Mouse (Mus musculus): Measurements from ENCODE around the gene Kcnj6. TPM values are rescaled to one million over a fixed set of nuclear protein-coding genes. Genes with fewer than 3 reads are reported as not detected.
"Not testable (repeated sequence)": the region's sequence is repeated elsewhere in the genome, so short reads cannot be mapped to it uniquely, and the experiment has no call there.

The Kcnj6 gene
- polyA plus RNA-seq, 1 experiment from 2014 or later = 0.17 TPM

GRCm38 (mm10) chr16:94816391-94816790 is 181.1 kb downstream of the Kcnj6 start:
- H3K27me3 ChIP-seq (replicated peaks; ENCODE audit: control insufficient read depth, insufficient read depth, low read length) = no peaks in the 10 kb centered on the region
- 22% methylated on average over 6 of the region's 6 CpGs for WGBS
- ATAC-seq = no peak

GRCm38 (mm10) chr16:94815891-94816290 is 181.6 kb downstream of the Kcnj6 start:
- Histone ChIP-seq H3K27me3 (replicated peaks; ENCODE audit: control insufficient read depth, insufficient read depth, low read length) (no peaks in the 10 kb centered on the region), H3K4me3 (ENCODE audit: low read length) (no peak overlapping the region), H3K27ac (ENCODE audit: low read length) (no peak overlapping the region), H3K9ac (ENCODE audit: low read depth, low read length) (no peak overlapping the region), H3K4me1 (ENCODE audit: control insufficient read depth, insufficient read depth, low read length) (no peaks in the 10 kb centered on the region), H3K9me3 (ENCODE audit: control insufficient read depth, low read length) (peaks cover 19% of the 10 kb centered on the region), H3K36me3 (ENCODE audit: control insufficient read depth, insufficient read depth, low read length) (no peaks in the 10 kb centered on the region), H3K4me2 (ENCODE audit: low read depth, low read length) (no peak overlapping the region)
- 83% methylated on average over 6 of the region's 6 CpGs for WGBS
- ATAC-seq = no peak

More at GRCm38 (mm10) chr16:94816391-94816790, 181.1 kb downstream of the Kcnj6 start:
- H3K36me3 ChIP-seq (ENCODE audit: control insufficient read depth, insufficient read depth, low read length) = no peaks in the 10 kb centered on the region
- H3K27ac ChIP-seq (ENCODE audit: low read length) = no peak overlapping the region
- H3K4me1 ChIP-seq (ENCODE audit: control insufficient read depth, insufficient read depth, low read length) = no peaks in the 10 kb centered on the region
- no peak overlapping the region for H3K4me3 ChIP-seq (ENCODE audit: low read length)
- H3K4me2 ChIP-seq (ENCODE audit: low read depth, low read length) = no peak overlapping the region
- H3K9ac ChIP-seq (ENCODE audit: low read depth, low read length) = no peak overlapping the region
- peaks cover 19% of the 10 kb centered on the region for H3K9me3 ChIP-seq (ENCODE audit: control insufficient read depth, low read length)

- not testable (repeated sequence) for ATAC-seq
Observed at GRCm38 (mm10) chr16:94809286-94809685, 188.2 kb downstream of the Kcnj6 start.

GRCm38 (mm10) chr16:94798241-94798640 is 199.3 kb downstream of the Kcnj6 start:
- WGBS = 81% methylated on average over 9 of the region's 12 CpGs
- ATAC-seq = no peak
- H3K36me3 ChIP-seq (ENCODE audit: control insufficient read depth, insufficient read depth, low read length) = no peaks in the 10 kb centered on the region
- H3K4me3 ChIP-seq (ENCODE audit: low read length) = no peak overlapping the region
- H3K9ac ChIP-seq (ENCODE audit: low read depth, low read length) = no peak overlapping the region
- H3K4me2 ChIP-seq (ENCODE audit: low read depth, low read length) = no peak overlapping the region
- no peaks in the 10 kb centered on the region for H3K4me1 ChIP-seq (ENCODE audit: control insufficient read depth, insufficient read depth, low read length)
- H3K9me3 ChIP-seq (ENCODE audit: control insufficient read depth, low read length) = no peaks in the 10 kb centered on the region
- H3K27me3 ChIP-seq (replicated peaks; ENCODE audit: control insufficient read depth, insufficient read depth, low read length) = no peaks in the 10 kb centered on the region
- no peak overlapping the region for H3K27ac ChIP-seq (ENCODE audit: low read length)

More at GRCm38 (mm10) chr16:94809286-94809685, 188.2 kb downstream of the Kcnj6 start:
- H3K4me2 ChIP-seq (ENCODE audit: low read depth, low read length); H3K36me3 ChIP-seq (ENCODE audit: control insufficient read depth, insufficient read depth, low read length); H3K4me3 ChIP-seq (ENCODE audit: low read length); H3K4me1 ChIP-seq (ENCODE audit: control insufficient read depth, insufficient read depth, low read length); H3K27me3 ChIP-seq (replicated peaks; ENCODE audit: control insufficient read depth, insufficient read depth, low read length); H3K27ac ChIP-seq (ENCODE audit: low read length); H3K9ac ChIP-seq (ENCODE audit: low read depth, low read length): not testable (repeated sequence)
- WGBS = 19% methylated on average over 1 of the region's 1 CpGs
- H3K9me3 ChIP-seq (ENCODE audit: control insufficient read depth, low read length) = peaks cover 17% of the 10 kb centered on the region

- Histone ChIP-seq H3K36me3 (ENCODE audit: control insufficient read depth, insufficient read depth, low read length) (no peaks in the 10 kb centered on the region), H3K9me3 (ENCODE audit: control insufficient read depth, low read length) (no peaks in the 10 kb centered on the region), H3K27ac (ENCODE audit: low read length) (no peak overlapping the region), H3K27me3 (replicated peaks; ENCODE audit: control insufficient read depth, insufficient read depth, low read length) (no peaks in the 10 kb centered on the region), H3K4me2 (ENCODE audit: low read depth, low read length) (no peak overlapping the region), H3K4me1 (ENCODE audit: control insufficient read depth, insufficient read depth, low read length) (no peaks in the 10 kb centered on the region), H3K9ac (ENCODE audit: low read depth, low read length) (no peak overlapping the region), H3K4me3 (ENCODE audit: low read length) (no peak overlapping the region)
- ATAC-seq = no peak
- 77% methylated on average over 6 of the region's 6 CpGs for WGBS
Observed at GRCm38 (mm10) chr16:94797366-94797765, 200.1 kb downstream of the Kcnj6 start.

GRCm38 (mm10) chr16:94793041-94793440 is 204.5 kb downstream of the Kcnj6 start:
- 64% methylated on average over 7 of the region's 7 CpGs for WGBS

GRCm38 (mm10) chr16:94789958-94790357 is 207.5 kb downstream of the Kcnj6 start:
- Histone ChIP-seq H3K27ac (ENCODE audit: low read length) (no peak overlapping the region), H3K9me3 (ENCODE audit: control insufficient read depth, low read length) (no peaks in the 10 kb centered on the region), H3K9ac (ENCODE audit: low read depth, low read length) (no peak overlapping the region), H3K4me3 (ENCODE audit: low read length) (no peak overlapping the region), H3K4me2 (ENCODE audit: low read depth, low read length) (no peak overlapping the region), H3K36me3 (ENCODE audit: control insufficient read depth, insufficient read depth, low read length) (no peaks in the 10 kb centered on the region), H3K4me1 (ENCODE audit: control insufficient read depth, insufficient read depth, low read length) (no peaks in the 10 kb centered on the region), H3K27me3 (replicated peaks; ENCODE audit: control insufficient read depth, insufficient read depth, low read length) (no peaks in the 10 kb centered on the region)
- ATAC-seq = no peak
- 26% methylated on average over 6 of the region's 6 CpGs for WGBS

More at GRCm38 (mm10) chr16:94793041-94793440, 204.5 kb downstream of the Kcnj6 start:
- H3K4me1 ChIP-seq (ENCODE audit: control insufficient read depth, insufficient read depth, low read length) = no peaks in the 10 kb centered on the region
- H3K27ac ChIP-seq (ENCODE audit: low read length) = no peak overlapping the region
- H3K36me3 ChIP-seq (ENCODE audit: control insufficient read depth, insufficient read depth, low read length) = no peaks in the 10 kb centered on the region
- H3K9me3 ChIP-seq (ENCODE audit: control insufficient read depth, low read length) = no peaks in the 10 kb centered on the region
- no peaks in the 10 kb centered on the region for H3K27me3 ChIP-seq (replicated peaks; ENCODE audit: control insufficient read depth, insufficient read depth, low read length)
- no peak overlapping the region for H3K4me3 ChIP-seq (ENCODE audit: low read length)
- H3K4me2 ChIP-seq (ENCODE audit: low read depth, low read length) = no peak overlapping the region
- no peak overlapping the region for H3K9ac ChIP-seq (ENCODE audit: low read depth, low read length)
- ATAC-seq = no peak

- ATAC-seq = no peak
- WGBS = 84% methylated on average over 7 of the region's 7 CpGs
- H3K4me2 ChIP-seq (ENCODE audit: low read depth, low read length) = no peak overlapping the region
Observed at GRCm38 (mm10) chr16:94788716-94789115, 208.8 kb downstream of the Kcnj6 start.

GRCm38 (mm10) chr16:94788165-94788564 is 209.3 kb downstream of the Kcnj6 start:
- 5% methylated on average over 16 of the region's 16 CpGs for WGBS
- ATAC-seq = no peak
- no peaks in the 10 kb centered on the region for H3K9me3 ChIP-seq (ENCODE audit: control insufficient read depth, low read length)

More at GRCm38 (mm10) chr16:94788716-94789115, 208.8 kb downstream of the Kcnj6 start:
- Histone ChIP-seq H3K27me3 (replicated peaks; ENCODE audit: control insufficient read depth, insufficient read depth, low read length) (no peaks in the 10 kb centered on the region), H3K9ac (ENCODE audit: low read depth, low read length) (no peak overlapping the region), H3K36me3 (ENCODE audit: control insufficient read depth, insufficient read depth, low read length) (no peaks in the 10 kb centered on the region), H3K27ac (ENCODE audit: low read length) (no peak overlapping the region), H3K4me1 (ENCODE audit: control insufficient read depth, insufficient read depth, low read length) (no peaks in the 10 kb centered on the region), H3K9me3 (ENCODE audit: control insufficient read depth, low read length) (no peaks in the 10 kb centered on the region), H3K4me3 (ENCODE audit: low read length) (no peak overlapping the region)

GRCm38 (mm10) chr16:94785873-94786272 is 211.6 kb downstream of the Kcnj6 start:
- H3K36me3 ChIP-seq (ENCODE audit: control insufficient read depth, insufficient read depth, low read length) = no peaks in the 10 kb centered on the region
- no peaks in the 10 kb centered on the region for H3K9me3 ChIP-seq (ENCODE audit: control insufficient read depth, low read length)
- H3K27ac ChIP-seq (ENCODE audit: low read length) = no peak overlapping the region
- H3K4me1 ChIP-seq (ENCODE audit: control insufficient read depth, insufficient read depth, low read length) = no peaks in the 10 kb centered on the region
- no peak overlapping the region for H3K4me2 ChIP-seq (ENCODE audit: low read depth, low read length)
- no peaks in the 10 kb centered on the region for H3K27me3 ChIP-seq (replicated peaks; ENCODE audit: control insufficient read depth, insufficient read depth, low read length)
- 75% methylated on average over 5 of the region's 5 CpGs for WGBS
- ATAC-seq = no peak
- H3K9ac ChIP-seq (ENCODE audit: low read depth, low read length) = no peak overlapping the region
- no peak overlapping the region for H3K4me3 ChIP-seq (ENCODE audit: low read length)

More at GRCm38 (mm10) chr16:94788165-94788564, 209.3 kb downstream of the Kcnj6 start:
- Histone ChIP-seq H3K9ac (ENCODE audit: low read depth, low read length) (no peak overlapping the region), H3K4me2 (ENCODE audit: low read depth, low read length) (no peak overlapping the region), H3K27me3 (replicated peaks; ENCODE audit: control insufficient read depth, insufficient read depth, low read length) (no peaks in the 10 kb centered on the region), H3K4me1 (ENCODE audit: control insufficient read depth, insufficient read depth, low read length) (no peaks in the 10 kb centered on the region), H3K4me3 (ENCODE audit: low read length) (no peak overlapping the region), H3K36me3 (ENCODE audit: control insufficient read depth, insufficient read depth, low read length) (no peaks in the 10 kb centered on the region), H3K27ac (ENCODE audit: low read length) (no peak overlapping the region)
